Mouse (Mus musculus): ENCODE measurements at regions not wholly inside any gene's neighbourhood (a gene's known extent, or its start where the extent isn't known, plus 50 kb on each side); places are given as distances from the start of the nearest gene placed in this dataset.

DNA sequence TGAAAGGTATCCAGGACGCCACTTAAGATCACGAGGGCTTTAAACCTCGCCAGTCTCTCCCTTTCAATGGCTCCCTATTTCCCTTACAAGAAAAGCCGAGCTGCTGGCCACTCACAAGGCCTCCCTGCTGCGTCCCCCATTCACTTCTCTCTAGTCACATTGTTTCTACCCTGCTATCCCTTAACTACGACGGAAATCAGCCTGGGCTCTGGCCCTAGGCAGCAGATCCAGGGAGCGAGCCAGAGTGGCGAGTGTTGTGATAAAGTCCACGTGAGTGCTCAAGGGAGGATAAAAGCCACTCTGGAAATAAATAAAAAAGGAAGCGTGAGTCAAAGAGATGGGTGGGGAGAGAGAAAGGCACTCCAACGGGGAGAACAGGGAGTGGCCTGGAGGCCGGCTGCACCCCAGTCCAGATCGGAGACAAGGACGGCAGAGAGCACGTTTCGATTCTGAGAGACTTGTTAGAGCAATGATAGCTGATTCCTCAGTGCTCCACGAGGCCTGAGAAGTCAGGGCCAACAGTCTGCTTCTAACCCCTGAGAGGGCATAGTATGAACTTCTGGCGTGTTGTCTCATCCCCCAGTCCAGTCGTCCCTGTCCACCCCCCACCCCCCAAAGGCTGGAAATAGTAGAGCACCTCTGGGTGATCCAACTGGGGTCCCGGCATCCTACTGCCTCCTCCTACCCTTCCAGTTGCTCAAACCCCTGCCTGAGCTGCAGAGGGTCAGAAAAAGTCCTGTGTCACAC, 84.8 kb upstream of the Calm2 start:
- no peak for DNase-seq (ENCODE audit: low spot score in 2 of 2)

GRCm38 (mm10) chr17:87532158-87532545, 85.4 kb upstream of the Calm2 start:
- DNase-seq (ENCODE audit: low spot score in 2 of 2): no peak

DNA sequence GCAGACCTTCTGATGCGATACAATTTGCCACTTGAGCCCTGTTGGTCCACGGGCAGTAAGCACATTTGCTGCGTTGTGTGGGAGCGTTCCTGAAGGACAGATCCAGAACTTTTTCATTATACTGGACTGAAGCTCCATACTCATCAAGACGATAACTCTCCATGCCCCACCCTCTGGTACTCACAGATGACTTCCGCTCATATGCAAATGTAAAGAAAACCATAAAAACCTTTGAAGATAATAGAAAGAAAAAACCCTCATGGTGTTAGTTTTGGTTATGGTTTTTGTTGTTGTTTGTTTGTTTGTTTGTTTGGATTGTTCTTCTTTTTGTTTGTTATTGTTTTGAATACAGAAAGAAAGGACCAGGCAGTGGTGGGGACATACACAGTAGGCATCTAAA, 86.0 kb upstream of the Calm2 start:
- no peak for DNase-seq (ENCODE audit: low spot score in 2 of 2)

DNA sequence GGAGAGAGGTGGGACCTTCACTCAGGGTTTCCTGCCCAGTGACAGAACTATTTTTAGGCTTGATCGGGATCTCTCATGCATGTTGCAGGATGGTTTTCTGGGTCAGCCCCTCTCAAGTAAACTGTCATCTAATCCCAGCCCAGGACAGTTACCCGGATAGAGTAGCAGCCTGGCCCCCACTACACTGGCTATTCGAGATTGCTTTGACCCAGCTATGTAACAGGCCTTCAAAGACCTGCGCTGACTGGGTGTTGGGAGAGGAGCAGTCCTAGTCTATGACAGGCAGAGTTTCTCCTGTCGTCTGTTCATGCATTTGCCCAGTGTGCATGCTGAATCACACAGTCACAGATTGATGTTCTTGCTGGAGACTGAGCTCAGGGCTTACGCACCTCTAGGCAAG, 86.2 kb upstream of the Epcam start:
- DNase-seq (ENCODE audit: low spot score in 2 of 2): no peak

DNA sequence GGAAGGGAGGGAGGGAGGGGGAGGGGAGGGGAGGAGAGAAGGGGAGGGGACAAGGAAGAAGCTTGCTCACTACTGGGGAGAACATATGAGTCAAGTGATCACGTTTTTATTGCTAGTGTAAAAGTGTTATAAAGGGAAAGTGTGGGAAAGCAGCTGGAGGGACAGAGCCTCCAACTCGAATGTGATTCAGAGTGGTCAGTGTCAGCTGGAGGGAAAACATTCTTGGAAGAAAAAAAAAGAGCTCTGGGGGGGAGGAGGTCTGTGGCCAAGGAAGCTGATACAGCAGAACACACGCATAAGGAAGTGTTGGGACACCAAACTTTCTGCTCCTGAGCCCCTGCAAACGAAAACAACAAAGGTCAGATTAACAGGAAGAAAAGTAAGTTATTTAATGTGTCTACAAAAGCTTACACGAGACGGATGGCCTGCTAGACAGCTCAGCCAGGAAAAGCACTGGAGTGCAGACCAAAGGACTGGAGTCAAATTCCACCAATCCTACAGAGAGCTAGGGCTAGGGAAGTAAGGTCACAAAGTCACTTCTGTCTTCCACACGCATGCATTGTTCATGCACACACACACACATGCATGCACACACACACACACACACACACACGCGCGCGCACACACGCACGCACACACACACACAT, 85.1 kb upstream of the Epcam start:
- no peak for DNase-seq (ENCODE audit: low spot score in 2 of 2)

DNA sequence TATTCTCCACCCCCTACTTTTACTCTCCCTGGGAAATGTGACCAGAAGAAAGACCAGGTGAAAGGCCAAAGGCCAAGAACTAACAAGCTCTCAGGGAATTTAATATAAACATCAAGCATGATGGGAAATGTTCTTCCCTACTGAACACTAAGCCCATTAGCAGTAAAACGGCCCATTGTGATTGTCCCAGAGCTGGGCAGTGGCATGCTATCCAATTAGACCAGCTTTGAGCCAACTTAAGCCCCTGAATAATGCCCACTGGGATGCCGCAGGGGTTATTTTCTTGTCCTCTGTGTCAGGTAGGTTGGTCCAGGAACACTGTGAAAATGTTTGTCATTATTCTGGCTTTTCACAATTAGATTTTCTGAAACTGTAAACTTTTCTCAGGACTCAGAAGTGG, 81.2 kb upstream of the Epcam start:
- no peak for DNase-seq (ENCODE audit: low spot score in 2 of 2)

DNA sequence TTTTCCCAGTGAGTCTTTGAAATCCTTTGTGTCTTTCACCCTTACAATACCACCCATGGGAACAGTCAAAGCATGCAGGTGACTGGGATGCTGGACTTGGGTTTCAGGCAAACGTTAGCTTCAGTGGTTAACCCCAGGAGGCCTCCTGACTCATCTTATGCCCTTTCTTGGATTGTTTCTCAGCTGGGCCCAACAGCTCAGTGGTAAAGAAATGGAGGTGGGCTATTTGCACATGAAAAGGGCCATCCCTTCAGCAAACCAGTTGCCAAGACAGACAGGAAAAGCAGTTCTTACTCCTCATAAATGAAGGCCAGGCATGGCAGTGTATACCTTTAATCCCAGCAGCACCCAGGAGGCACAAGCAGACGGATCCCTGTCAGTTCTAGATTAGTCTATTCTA, 77.4 kb upstream of the Epcam start:
- no peak for DNase-seq (ENCODE audit: low spot score in 2 of 2)

DNA sequence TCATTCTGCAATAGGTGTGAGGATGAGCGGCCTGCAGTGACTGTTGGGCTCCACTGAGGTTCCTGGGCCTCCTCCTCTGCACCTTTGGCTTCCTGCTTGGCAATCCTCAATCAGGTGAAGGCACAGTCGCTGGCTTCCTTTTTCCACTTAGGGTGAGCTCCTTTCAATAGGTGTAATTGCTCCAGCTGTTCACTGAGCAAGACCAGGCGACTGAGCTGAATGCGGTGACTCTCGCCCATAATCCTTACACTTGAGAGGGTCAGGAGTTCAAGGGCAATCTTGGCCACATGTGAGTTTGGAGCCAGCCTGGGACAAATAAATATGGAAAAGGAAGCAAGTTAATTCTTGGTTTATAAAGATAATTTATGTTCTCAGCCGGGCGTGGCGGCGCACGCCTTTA, 76.1 kb upstream of the Epcam start:
- DNase-seq (ENCODE audit: low spot score in 2 of 2): no peak

GRCm38 (mm10) chr17:87560923-87561322, 74.9 kb upstream of the Epcam start:
- no peak for DNase-seq (ENCODE audit: low spot score in 2 of 2)

GRCm38 (mm10) chr17:87563375-87563774, 72.4 kb upstream of the Epcam start:
- no peak for DNase-seq (ENCODE audit: low spot score in 2 of 2)

DNA sequence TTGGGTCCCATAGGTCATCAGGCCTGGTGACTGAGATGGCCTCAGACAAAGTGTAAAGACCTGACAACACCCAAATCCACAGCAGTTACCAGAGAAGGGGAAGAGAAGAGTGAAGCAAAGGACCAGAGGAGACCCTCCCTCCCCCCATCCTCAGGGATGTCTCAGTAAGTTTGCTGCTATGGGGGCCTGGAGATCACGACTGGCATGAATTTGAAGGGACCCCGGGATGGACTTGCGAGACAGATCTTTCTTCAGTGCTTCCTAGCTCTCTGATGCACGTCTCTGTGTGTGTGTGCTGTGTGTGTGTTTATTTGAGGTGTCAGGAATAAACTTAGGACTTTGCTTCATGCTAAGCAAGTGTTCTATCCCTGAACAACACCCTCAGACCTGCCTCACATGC, 70.1 kb upstream of the Epcam start:
- DNase-seq (ENCODE audit: low spot score in 2 of 2): no peak

- no peak for DNase-seq (ENCODE audit: low spot score in 2 of 2)
These were observed 69.5 kb upstream of the Epcam start for GRCm38 (mm10) chr17:87566296-87566695.

GRCm38 (mm10) chr17:87566996-87567395, 68.8 kb upstream of the Epcam start:
- no peak for DNase-seq (ENCODE audit: low spot score in 2 of 2)

DNA sequence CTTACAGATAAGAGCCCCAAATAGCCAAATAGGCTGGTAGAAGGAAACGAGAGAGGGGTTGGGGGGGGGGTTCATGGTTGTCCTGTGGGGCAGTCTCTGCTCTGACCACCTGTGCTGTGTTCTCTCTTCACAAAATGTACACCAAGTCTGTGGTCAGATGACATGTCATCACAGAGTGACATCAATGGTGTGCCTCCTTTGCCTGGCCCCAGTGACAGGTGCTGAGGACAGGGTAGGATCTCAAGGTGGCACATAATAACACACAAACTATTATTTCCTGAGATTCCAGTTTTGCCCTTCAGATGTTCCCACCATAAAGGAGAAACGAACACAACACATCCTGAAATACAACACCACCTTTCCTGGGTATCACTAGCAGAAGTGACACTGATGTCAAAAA, 68.3 kb upstream of the Epcam start:
- DNase-seq (ENCODE audit: low spot score in 2 of 2): no peak

GRCm38 (mm10) chr17:87569981-87570380, 65.8 kb upstream of the Epcam start:
- no peak for DNase-seq (ENCODE audit: low spot score in 2 of 2)

GRCm38 (mm10) chr17:87570676-87571344, 65.0 kb upstream of the Epcam start:
- no peak for DNase-seq (ENCODE audit: low spot score in 2 of 2)

- peak; percentile 89 to 97 for DNase-seq (ENCODE audit: low spot score in 2 of 2)
These were observed 64.3 kb upstream of the Epcam start for GRCm38 (mm10) chr17:87571345-87571932.

GRCm38 (mm10) chr17:87583575-87583974, 52.2 kb upstream of the Epcam start:
- DNase-seq (ENCODE audit: low spot score in 2 of 2): no peak

- DNase-seq (ENCODE audit: low spot score in 2 of 2): no peak
These were observed 50.4 kb upstream of the Epcam start for GRCm38 (mm10) chr17:87585355-87585754.
